Mouse (Mus musculus) megakaryocyte, embryonic 14.5 days (primary cell): ENCODE data around the gene 4933430I17Rik.

Experiments used
- FLI1 ChIP-seq: IDR thresholded peaks from 2 replicates; pipeline ENCODE4 v1.6.1; 2012; ENCODE audit warnings: low read length, inconsistent platforms, mixed read lengths
- GATA1 ChIP-seq: IDR thresholded peaks from 3 replicates; pipeline ENCODE4 v1.6.1; 2012; ENCODE audit warnings: mixed read lengths, low read length, inconsistent platforms, borderline replicate concordance

- no peak for TF ChIP-seq GATA1
- TF ChIP-seq FLI1 = no peak
Measured at GRCm38 (mm10) chr4:62485450-62486161, 39.6 kb upstream of the 4933430I17Rik start.
